Mouse (Mus musculus): ENCODE data around the gene Cpvl. TPM values are rescaled to one million over a fixed set of nuclear protein-coding genes. Genes with fewer than 3 reads are reported as not detected.

Gene Cpvl
- polyA plus RNA-seq, 1 experiment: 0.19 TPM

- H3K36me3 ChIP-seq (ENCODE audit: control insufficient read depth, insufficient read depth, low read length): no peaks in the 10 kb centered on the region
- TF ChIP-seq POLR2A (IDR thresholded peaks at IDR 0.05; ENCODE audit: low read depth, low read length): no peak
- H3K27me3 ChIP-seq (replicated peaks; ENCODE audit: control insufficient read depth, insufficient read depth, low read length): no peaks in the 10 kb centered on the region
- no peak overlapping the region for H3K4me3 ChIP-seq (ENCODE audit: insufficient read depth, low read depth, low read length)
- no peak overlapping the region for H3K27ac ChIP-seq (ENCODE audit: insufficient read depth, low read depth, low read length)
- no peak for DNase-seq
- 68% methylated on average over 14 of the region's 14 CpGs for WGBS
- no peaks in the 10 kb centered on the region; the same call in 1 of the 2 replicates for H3K4me1 ChIP-seq (ENCODE audit: control insufficient read depth, insufficient read depth, low read length)
Measured at GRCm38 (mm10) chr6:53986273-53986985, 8.0 kb upstream of the Cpvl start.

GRCm38 (mm10) chr6:53983820-53984219 is 5.3 kb upstream of the Cpvl start:
- no peaks in the 10 kb centered on the region for H3K36me3 ChIP-seq (ENCODE audit: control insufficient read depth, insufficient read depth, low read length)
- no peak for DNase-seq
- WGBS: 81% methylated on average over 6 of the region's 6 CpGs
- H3K4me3 ChIP-seq (ENCODE audit: insufficient read depth, low read depth, low read length): no peak overlapping the region
- TF ChIP-seq POLR2A (IDR thresholded peaks at IDR 0.05; ENCODE audit: low read depth, low read length) (no peak), CTCF (conservative IDR thresholded peaks at IDR 0.05; ENCODE audit: insufficient read depth, insufficient read length, low read depth, low read length) (no peak)
- no peaks in the 10 kb centered on the region; the same call in 1 of the 2 replicates for H3K4me1 ChIP-seq (ENCODE audit: control insufficient read depth, insufficient read depth, low read length)
- no peaks in the 10 kb centered on the region for H3K27me3 ChIP-seq (replicated peaks; ENCODE audit: control insufficient read depth, insufficient read depth, low read length)
- H3K27ac ChIP-seq (ENCODE audit: insufficient read depth, low read depth, low read length): no peak overlapping the region

DNA sequence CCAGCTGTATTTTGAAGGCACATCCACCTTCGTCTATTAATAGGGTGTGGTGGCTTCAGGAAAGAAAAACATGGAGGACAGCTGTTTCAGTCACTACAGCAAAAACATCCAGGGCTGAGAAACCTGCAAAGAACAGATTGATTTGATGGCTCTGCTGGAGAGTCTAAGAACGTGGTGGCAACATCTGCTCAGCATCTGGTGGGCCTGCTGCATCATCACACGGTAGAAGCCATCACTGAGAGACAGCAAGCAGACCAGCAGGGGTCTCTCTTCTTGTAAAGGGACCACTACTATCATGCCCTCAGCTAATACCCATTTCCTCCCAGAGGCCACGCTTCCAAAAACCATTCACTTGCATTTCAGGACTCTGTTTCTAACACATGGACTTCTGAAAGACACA is 4.1 kb upstream of the Cpvl start:
- H3K4me1 ChIP-seq (ENCODE audit: control insufficient read depth, insufficient read depth, low read length): no peaks in the 10 kb centered on the region; the same call in 1 of the 2 replicates
- peak; percentile 19 for DNase-seq
- H3K36me3 ChIP-seq (ENCODE audit: control insufficient read depth, insufficient read depth, low read length): no peaks in the 10 kb centered on the region
- WGBS: 77% methylated on average over 4 of the region's 4 CpGs
- TF ChIP-seq POLR2A (IDR thresholded peaks at IDR 0.05; ENCODE audit: low read depth, low read length): no peak
- no peak for TF ChIP-seq CTCF (conservative IDR thresholded peaks at IDR 0.05; ENCODE audit: insufficient read depth, insufficient read length, low read depth, low read length)
- no peak overlapping the region for H3K27ac ChIP-seq (ENCODE audit: insufficient read depth, low read depth, low read length)
- no peak overlapping the region for H3K4me3 ChIP-seq (ENCODE audit: insufficient read depth, low read depth, low read length)
- no peaks in the 10 kb centered on the region for H3K27me3 ChIP-seq (replicated peaks; ENCODE audit: control insufficient read depth, insufficient read depth, low read length)

- TF ChIP-seq POLR2A (IDR thresholded peaks at IDR 0.05; ENCODE audit: low read depth, low read length): no peak
- TF ChIP-seq CTCF (conservative IDR thresholded peaks at IDR 0.05; ENCODE audit: insufficient read depth, insufficient read length, low read depth, low read length): no peak
- no peaks in the 10 kb centered on the region for H3K4me1 ChIP-seq (ENCODE audit: control insufficient read depth, insufficient read depth, low read length)
- H3K27ac ChIP-seq (ENCODE audit: insufficient read depth, low read depth, low read length): no peak overlapping the region
- DNase-seq: no peak
- no peaks in the 10 kb centered on the region for H3K36me3 ChIP-seq (ENCODE audit: control insufficient read depth, insufficient read depth, low read length)
- H3K4me3 ChIP-seq (ENCODE audit: insufficient read depth, low read depth, low read length): no peak overlapping the region
- WGBS: 63% methylated on average over 9 of the region's 9 CpGs
- no peaks in the 10 kb centered on the region for H3K27me3 ChIP-seq (replicated peaks; ENCODE audit: control insufficient read depth, insufficient read depth, low read length)
Measured at GRCm38 (mm10) chr6:53982047-53982600, 3.7 kb upstream of the Cpvl start.

DNA sequence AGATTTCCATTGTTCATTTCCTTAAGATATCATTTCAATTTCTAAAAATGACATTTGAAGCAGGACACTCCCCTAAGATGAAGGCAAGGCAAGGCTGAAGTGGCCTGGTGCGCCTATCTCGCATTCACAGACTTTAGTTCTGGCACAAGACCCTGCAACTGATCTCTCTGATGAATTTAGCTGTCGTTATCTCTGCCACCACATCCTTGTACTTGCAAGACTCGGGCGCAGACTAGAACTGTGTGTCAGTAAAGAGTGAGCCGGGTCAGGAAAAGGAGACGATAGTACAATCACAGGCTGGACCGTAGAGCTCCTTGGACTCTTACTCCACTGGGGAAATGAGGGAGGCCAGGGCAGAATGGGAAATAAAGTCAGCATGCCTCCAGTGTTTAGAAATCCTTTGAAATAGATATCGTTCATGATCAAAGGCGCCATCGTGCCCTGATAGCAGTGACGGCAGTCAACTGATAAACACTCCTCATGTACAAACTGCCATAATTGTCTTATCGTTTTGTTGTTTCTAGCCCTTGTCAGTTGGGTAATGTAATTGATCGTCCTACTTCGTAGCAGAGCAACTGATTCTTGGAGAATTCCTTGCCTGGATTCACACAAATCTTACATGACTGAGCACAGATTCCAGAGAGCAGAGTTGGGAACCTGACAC is 2.5 kb upstream of the Cpvl start:
- no peak overlapping the region for H3K27ac ChIP-seq (ENCODE audit: insufficient read depth, low read depth, low read length)
- H3K4me1 ChIP-seq (ENCODE audit: control insufficient read depth, insufficient read depth, low read length): no peaks in the 10 kb centered on the region
- no peaks in the 10 kb centered on the region for H3K36me3 ChIP-seq (ENCODE audit: control insufficient read depth, insufficient read depth, low read length)
- TF ChIP-seq CTCF (conservative IDR thresholded peaks at IDR 0.05; ENCODE audit: insufficient read depth, insufficient read length, low read depth, low read length) (no peak), POLR2A (IDR thresholded peaks at IDR 0.05; ENCODE audit: low read depth, low read length) (no peak)
- no peak for DNase-seq
- H3K27me3 ChIP-seq (replicated peaks; ENCODE audit: control insufficient read depth, insufficient read depth, low read length): no peaks in the 10 kb centered on the region
- WGBS: 83% methylated on average over 15 of the region's 15 CpGs
- no peak overlapping the region for H3K4me3 ChIP-seq (ENCODE audit: insufficient read depth, low read depth, low read length)

DNA sequence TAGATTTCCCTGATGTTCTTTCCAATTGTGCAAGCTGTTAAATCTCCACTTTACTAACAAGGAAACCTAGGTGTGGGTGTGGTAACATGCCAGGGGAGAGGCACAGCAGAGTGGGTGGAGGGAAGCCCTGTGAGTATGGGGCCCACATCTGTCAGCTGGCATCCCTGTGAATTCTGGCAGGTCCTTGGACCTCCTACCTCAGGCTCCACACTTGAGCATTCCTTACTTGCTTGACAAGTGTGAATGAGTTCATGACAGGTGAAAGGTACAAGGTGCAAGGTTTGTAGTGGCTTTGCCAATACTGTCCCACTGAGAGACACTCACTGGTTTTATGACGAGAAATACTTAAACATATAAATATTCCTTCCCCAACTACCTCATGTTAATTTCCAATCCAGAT is 4.4 kb downstream of the Cpvl start:
- Histone ChIP-seq H3K4me3 (ENCODE audit: insufficient read depth, low read depth, low read length) (no peak overlapping the region), H3K4me1 (ENCODE audit: control insufficient read depth, insufficient read depth, low read length) (no peaks in the 10 kb centered on the region), H3K27ac (ENCODE audit: insufficient read depth, low read depth, low read length) (no peak overlapping the region), H3K27me3 (replicated peaks; ENCODE audit: control insufficient read depth, insufficient read depth, low read length) (no peaks in the 10 kb centered on the region), H3K36me3 (ENCODE audit: control insufficient read depth, insufficient read depth, low read length) (no peaks in the 10 kb centered on the region)
- 62% methylated on average over 1 of the region's 1 CpGs for WGBS
- TF ChIP-seq CTCF (conservative IDR thresholded peaks at IDR 0.05; ENCODE audit: insufficient read depth, insufficient read length, low read depth, low read length) (no peak), POLR2A (IDR thresholded peaks at IDR 0.05; ENCODE audit: low read depth, low read length) (no peak)
- no peak for DNase-seq

DNA sequence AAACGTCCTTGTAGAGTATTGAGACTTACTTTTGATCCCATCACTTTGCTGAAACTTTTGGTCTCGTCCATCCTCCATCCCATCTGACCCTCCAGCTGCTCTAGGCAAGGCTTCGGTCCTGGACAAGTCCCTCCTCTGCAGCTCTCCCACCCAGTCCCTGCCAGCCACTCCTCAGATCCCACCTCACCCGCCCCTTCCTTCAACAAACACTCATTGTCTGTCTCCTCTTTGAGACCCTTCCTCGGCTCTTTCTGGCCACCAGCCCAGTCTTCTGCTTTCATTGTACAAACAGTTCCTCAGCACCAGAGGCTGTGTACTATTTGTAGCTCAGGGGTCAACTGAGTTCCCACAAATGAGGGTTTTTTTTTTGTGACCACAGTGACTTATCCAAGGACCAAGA is 5.0 kb downstream of the Cpvl start:
- WGBS: 59% methylated on average over 5 of the region's 5 CpGs
- DNase-seq: no peak
- no peak overlapping the region for H3K27ac ChIP-seq (ENCODE audit: insufficient read depth, low read depth, low read length)
- no peaks in the 10 kb centered on the region for H3K4me1 ChIP-seq (ENCODE audit: control insufficient read depth, insufficient read depth, low read length)
- no peaks in the 10 kb centered on the region for H3K27me3 ChIP-seq (replicated peaks; ENCODE audit: control insufficient read depth, insufficient read depth, low read length)
- TF ChIP-seq POLR2A (IDR thresholded peaks at IDR 0.05; ENCODE audit: low read depth, low read length) (no peak), CTCF (conservative IDR thresholded peaks at IDR 0.05; ENCODE audit: insufficient read depth, insufficient read length, low read depth, low read length) (no peak)
- no peak overlapping the region for H3K4me3 ChIP-seq (ENCODE audit: insufficient read depth, low read depth, low read length)
- H3K36me3 ChIP-seq (ENCODE audit: control insufficient read depth, insufficient read depth, low read length): no peaks in the 10 kb centered on the region
